Mouse (Mus musculus): ENCODE results near the gene Ctdspl.

Ctdspl gene

DNA sequence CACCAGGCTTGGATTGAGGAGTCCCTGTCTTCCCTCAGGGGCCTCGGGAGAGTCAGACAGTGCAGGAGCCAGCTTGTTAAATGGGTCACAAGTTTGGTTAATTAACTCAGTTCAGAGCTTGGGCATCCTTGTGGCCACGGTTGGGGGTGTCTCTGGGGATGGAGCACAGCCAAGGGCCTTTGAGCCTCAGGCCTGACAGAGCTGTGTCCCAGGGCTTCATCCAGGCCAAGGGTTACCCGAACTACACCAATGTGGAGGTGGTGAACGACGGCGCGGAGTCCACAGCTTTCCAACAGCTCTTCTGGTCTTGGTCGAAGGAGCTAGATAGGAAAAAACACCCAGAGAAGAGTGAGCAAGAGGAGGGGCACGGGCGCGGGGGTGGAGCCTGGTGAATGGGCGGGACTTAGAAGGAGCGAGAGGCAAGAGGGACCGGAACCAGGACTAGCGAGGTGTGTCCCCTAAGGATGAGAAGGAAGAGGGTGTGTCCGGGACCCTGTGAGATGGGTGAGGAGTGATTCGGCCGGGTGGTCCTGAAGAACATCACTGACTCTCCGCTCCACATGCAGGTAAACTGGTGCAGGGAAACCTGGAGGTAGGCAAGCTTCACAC, 136.9 kb downstream of the Ctdspl start:
- no peak for DNase-seq (ENCODE audit: low spot score)

DNA sequence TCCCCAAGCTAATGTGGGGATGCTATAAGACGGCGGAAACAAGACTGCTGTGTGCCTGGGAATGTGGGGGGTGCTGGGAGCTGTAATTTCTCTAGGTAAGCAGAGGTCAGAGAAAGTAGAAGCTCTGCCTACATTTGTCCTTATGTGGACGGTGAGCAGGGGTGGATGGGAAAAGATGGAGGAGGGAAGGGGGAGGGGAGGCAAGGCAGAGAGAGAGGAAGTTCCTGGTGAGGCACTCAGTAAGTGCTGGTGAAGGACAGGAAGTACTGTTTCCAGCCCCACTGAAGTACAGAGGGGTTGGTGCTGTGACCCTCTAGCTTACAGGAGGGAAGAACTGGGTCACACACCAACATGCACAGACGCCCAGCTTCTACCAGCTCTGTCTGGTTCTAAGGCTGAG, 138.0 kb downstream of the Ctdspl start:
- no peak for DNase-seq (ENCODE audit: low spot score)

- peak; percentile 80 for DNase-seq (ENCODE audit: low spot score)
These were observed 141.3 kb downstream of the Ctdspl start for GRCm38 (mm10) chr9:119067601-119068000.

DNA sequence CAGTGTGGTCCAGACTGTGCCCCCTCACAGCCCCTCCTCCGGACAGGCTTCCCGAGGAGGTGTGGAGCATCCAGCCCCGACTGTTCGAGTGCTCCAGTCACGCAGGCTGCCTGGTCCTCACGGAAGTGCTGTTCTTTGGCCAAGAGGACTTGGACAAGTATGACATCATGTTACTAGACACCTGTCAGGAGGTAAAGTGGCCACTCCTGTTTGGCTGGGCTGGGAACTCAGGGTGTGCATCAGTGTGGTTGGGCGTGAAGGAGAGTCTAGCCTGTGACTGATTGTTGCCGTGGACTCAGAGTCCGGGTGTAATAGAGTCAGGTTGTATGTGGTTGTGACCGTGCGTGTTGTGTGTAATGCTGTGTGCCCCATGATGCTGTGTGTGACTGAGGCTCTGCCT, 142.0 kb downstream of the Ctdspl start:
- no peak for DNase-seq (ENCODE audit: low spot score)

DNA sequence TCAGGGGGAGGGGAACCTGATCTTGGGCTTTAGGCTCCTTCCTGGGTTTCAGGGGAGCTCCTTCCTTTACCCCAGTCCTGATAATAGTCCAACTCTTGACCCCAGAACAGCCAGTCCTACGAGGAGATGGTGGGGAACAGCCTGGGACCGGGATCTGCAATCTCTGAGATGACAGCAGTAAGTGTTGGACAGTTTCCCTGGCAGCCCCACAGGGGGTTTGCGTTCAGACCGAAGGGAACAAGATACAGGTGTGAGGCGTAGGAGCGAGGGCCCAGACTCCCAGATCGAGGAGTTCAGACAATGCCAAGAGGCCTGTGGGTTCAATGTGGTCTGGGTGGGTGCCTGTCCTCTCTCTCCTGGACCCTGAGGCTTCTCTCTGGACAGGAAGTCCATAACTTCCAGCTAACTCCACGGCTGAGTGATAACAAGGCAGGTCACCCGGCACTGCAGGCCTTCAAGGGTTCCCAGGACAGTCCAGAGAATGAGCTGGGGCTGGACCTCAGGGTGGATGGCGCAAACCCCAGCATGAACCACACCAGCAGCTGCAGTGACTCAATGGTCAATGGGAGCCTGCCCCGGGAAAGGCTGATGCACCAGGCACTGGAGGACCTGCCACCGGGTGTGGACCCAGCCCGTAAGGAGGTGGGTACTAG, 144.0 kb downstream of the Ctdspl start:
- no peak for DNase-seq (ENCODE audit: low spot score)

DNA sequence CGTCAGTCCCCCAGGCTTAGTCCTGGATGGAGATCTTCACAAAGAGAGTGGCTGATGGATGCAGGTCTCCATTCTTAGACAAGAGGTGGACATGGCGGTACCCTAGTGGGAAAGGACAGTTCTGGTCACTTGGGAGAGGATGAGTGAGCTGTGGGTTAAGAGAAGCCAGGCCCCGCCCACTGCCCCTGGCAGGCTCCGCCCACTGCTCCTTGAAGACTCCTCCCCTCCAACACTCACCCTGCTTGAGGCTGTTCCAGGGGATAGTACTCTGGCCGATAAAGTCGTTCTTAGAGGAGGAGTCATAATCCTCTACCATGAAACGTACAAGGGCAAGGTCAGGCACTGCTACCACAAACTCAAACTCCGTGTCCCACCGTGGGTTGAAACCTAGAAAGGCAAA, 145.5 kb downstream of the Ctdspl start:
- no peak for DNase-seq (ENCODE audit: low spot score)

GRCm38 (mm10) chr9:119073184-119073895, 147.1 kb downstream of the Ctdspl start:
- no peak for DNase-seq (ENCODE audit: low spot score)

- DNase-seq (ENCODE audit: low spot score) = no peak
These were observed 149.4 kb downstream of the Ctdspl start for GRCm38 (mm10) chr9:119075685-119076084.

GRCm38 (mm10) chr9:119080040-119080675, 153.9 kb downstream of the Ctdspl start:
- no peak for DNase-seq (ENCODE audit: low spot score)

DNA sequence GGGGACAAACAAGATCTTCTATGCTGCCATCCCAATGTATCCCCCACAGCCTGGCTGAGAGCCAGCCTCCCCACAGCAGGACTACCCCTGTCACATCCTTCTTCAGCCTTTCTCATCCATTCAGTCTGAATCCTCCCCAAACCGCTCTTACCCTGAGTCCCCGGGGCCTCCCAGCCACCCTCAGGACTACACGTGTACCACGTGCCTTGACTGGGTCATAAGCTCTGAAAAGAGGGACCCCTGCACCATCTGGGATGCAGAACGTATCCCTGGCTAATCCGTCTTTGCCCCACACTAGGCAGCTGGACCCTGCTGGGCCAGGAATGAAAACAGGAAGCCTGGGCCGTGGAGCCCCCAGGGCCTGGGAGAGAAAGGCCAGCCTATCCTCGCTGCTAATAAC, 155.8 kb downstream of the Ctdspl start:
- DNase-seq (ENCODE audit: low spot score) = no peak

GRCm38 (mm10) chr9:119082656-119083430, 156.6 kb downstream of the Ctdspl start:
- DNase-seq (ENCODE audit: low spot score) = no peak

GRCm38 (mm10) chr9:119083966-119084365, 157.7 kb downstream of the Ctdspl start:
- no peak for DNase-seq (ENCODE audit: low spot score)

DNA sequence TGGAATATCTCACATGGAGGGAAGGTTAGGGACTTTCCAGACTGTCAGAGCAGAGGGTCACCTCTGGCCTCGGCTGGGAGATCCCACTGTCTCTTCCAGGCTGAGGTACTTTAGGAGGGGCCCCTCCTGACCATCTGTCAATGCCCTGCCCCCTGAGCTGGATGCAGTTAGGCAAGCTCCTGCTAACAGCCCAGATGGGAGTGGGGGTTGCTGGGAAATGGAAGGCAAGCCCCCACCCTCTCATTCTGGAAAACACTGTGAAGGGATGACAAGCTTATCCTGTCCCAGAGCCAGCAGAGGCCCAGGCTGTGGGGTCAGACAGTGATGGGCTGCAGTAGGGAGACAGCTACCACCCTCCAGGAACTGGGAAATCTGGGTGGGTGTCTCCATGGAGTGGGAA, 160.2 kb downstream of the Ctdspl start:
- no peak for DNase-seq (ENCODE audit: low spot score)

DNA sequence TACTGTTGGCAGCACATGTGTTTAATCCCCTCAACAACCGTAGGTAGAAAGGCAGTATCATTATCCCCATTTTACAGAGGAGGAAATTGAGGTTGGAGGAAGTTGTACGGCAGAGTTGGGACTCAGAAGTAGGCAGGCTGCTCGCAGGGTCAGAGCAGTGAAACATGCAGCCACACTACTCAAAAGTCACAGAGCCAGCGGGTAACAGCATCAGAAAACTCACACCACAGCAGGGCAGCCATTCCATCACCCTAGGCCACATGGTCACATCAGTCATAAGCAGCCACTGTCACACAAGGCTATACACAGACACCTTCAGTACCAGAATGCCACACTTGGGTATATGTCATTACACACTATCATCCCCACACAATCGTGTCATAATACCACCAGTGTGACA, 161.1 kb downstream of the Ctdspl start:
- DNase-seq (ENCODE audit: low spot score) = no peak

GRCm38 (mm10) chr9:119088148-119088801, 162.0 kb downstream of the Ctdspl start:
- DNase-seq (ENCODE audit: low spot score) = peak; percentile 58

DNA sequence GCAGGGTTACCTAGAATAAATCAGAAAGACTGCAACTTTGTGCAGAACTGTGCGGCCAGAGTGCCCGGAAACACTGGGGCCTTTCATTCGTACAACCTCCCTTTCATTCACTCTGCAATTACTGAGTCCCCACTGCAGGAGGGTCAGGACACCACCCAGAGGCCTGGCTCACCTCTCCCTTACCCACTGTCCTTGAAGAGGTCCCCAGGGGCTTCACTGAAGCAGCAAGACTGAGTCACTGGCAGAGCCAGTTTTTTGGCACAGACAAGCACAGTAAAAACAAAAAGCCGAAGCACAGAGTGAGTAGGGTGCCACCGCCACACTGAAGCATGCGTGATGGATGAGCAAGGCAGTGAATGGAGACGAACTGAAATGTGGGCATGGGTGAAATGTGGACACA, 163.2 kb downstream of the Ctdspl start:
- DNase-seq (ENCODE audit: low spot score) = no peak

DNA sequence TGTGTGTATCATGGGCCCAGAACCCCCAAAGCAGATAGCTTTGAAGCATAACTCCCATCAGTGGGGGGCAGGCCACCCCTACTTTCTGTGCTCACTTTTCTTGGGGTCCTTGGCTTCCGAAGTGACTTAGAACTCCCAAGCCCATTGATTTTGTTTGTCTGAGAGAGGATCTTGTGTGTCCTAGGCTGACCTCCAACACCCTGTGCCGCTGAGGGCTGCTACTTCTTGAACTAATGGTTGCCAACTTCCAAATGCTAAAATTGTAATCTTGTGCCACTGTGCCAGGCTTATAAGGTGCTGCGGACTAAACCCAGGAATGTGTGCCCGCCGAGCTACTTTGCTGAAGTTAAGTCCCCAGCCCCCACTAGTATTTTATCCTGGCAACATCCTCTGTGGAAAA, 164.2 kb downstream of the Ctdspl start:
- no peak for DNase-seq (ENCODE audit: low spot score)

- DNase-seq (ENCODE audit: low spot score) = no peak
These were observed 165.5 kb downstream of the Ctdspl start for GRCm38 (mm10) chr9:119091581-119092310.

- no peak for DNase-seq (ENCODE audit: low spot score)
These were observed 166.5 kb downstream of the Ctdspl start for GRCm38 (mm10) chr9:119092473-119093418.

All from layer of hippocampus, adult 9-10 months (tissue).